Mouse (Mus musculus) ES-Bruce4 (cell line): Measurements from ENCODE around the gene Gm10203. TPM values are rescaled to one million over a fixed set of nuclear protein-coding genes. Genes with fewer than 3 reads are reported as not detected.
"Not testable (repeated sequence)": the region's sequence is repeated elsewhere in the genome, so short reads cannot be mapped to it uniquely, and the experiment has no call there.

ENCODE experiments used
- H3K27ac ChIP-seq: 2 replicates; pipeline ENCODE4 v1.5.1; 2012; ENCODE audit warnings: low read length, inconsistent platforms; ENCODE audit not compliant: insufficient read depth
- H3K27me3 ChIP-seq: 2 replicates; pipeline ENCODE4 v1.6.1; 2012; ENCODE audit warnings: mild to moderate bottlenecking, low read length, inconsistent platforms; ENCODE audit not compliant: control insufficient read depth, poor library complexity, insufficient read depth, severe bottlenecking
- H3K36me3 ChIP-seq: 2 replicates; pipeline ENCODE4 v1.6.1; 2012; ENCODE audit warnings: inconsistent platforms, mild to moderate bottlenecking, low read length, moderate library complexity; ENCODE audit not compliant: control insufficient read depth, poor library complexity, insufficient read depth, severe bottlenecking
- H3K4me1 ChIP-seq: one replicate; pipeline ENCODE4 v1.8.1; 2011; ENCODE audit warnings: low read length; ENCODE audit not compliant: control insufficient read depth, insufficient read depth
- H3K4me3 ChIP-seq: 2 replicates; pipeline ENCODE4 v1.5.1; 2011; ENCODE audit warnings: low read depth, mild to moderate bottlenecking, low read length
- H3K9ac ChIP-seq: 2 replicates; pipeline ENCODE4 v1.6.1; 2012; ENCODE audit warnings: low read depth, mild to moderate bottlenecking, inconsistent platforms; ENCODE audit not compliant: poor library complexity, severe bottlenecking
- H3K9me3 ChIP-seq: replicated peaks from 2 replicates; pipeline ENCODE4 v1.6.1; 2012; ENCODE audit warnings: mild to moderate bottlenecking, low read length, inconsistent platforms; ENCODE audit not compliant: control insufficient read depth, poor library complexity, insufficient read depth, severe bottlenecking
- CTCF ChIP-seq: IDR thresholded peaks from one replicate; pipeline ENCODE4 v1.8.1; 2011; ENCODE audit warnings: low read depth, low read length
- EP300 ChIP-seq: IDR thresholded peaks from 2 replicates; pipeline ENCODE4 v1.6.1; 2011; ENCODE audit warnings: low read depth, low read length; ENCODE audit not compliant: insufficient read depth
- POLR2A ChIP-seq: IDR thresholded peaks from one replicate; pipeline ENCODE4 v1.8.1; 2011; ENCODE audit warnings: low read length; ENCODE audit not compliant: insufficient read depth
- polyA plus RNA-seq: library from polyadenylated mRNA; stranded (reverse); fragments of >200 nt; gene quantifications from 2 replicates; pipeline ENCODE4 v1.2.4, GENCODE M21; 2011; ENCODE audit warnings: low read depth; ENCODE audit not compliant: missing spikeins, insufficient read depth, insufficient read length

Gene Gm10203
- not detected in 2 replicates for polyA plus RNA-seq

- H3K27me3 ChIP-seq, H3K4me1 ChIP-seq, H3K36me3 ChIP-seq, H3K9me3 ChIP-seq: not testable (repeated sequence)
- H3K9ac ChIP-seq: peak within 1 kb of the TSS; percentile 68
- H3K4me3 ChIP-seq: peak within 1 kb of the TSS; percentile 21; the same call in 1 of the 2 replicates
- H3K27ac ChIP-seq: peak within 1 kb of the TSS; percentile 96
Measured at GRCm38 (mm10) chr6:149129870-149130269, at the start of gene Gm10203. TSS of gene Gm10203 (plus strand) at chr6:149130170.

DNA sequence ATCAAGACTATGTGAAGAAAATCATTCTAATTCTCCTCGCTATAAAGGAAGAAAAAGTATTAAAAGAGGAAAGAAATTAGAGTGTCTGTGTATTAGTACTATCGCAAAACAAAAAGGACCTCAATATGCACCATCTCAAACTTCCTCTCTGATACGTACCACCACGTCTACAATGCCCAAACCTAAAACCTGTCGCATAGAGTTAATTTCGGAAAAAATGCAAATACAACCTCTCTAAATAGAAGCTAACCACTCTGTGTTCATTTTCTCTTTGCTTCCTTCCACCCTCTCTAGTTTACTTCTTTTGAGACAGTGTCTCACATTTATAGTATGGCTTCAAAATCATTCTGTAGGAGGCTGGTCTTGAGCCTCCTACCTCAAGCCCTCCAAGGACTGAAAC is 37.6 kb upstream of the Gm10203 start:
- H3K4me1 ChIP-seq: no peaks in the 10 kb centered on the region
- no peaks in the 10 kb centered on the region for H3K27me3 ChIP-seq
- H3K4me3 ChIP-seq: no peak overlapping the region
- H3K27ac ChIP-seq: no peak overlapping the region
- H3K9me3 ChIP-seq: no peaks in the 10 kb centered on the region
- H3K36me3 ChIP-seq: no peaks in the 10 kb centered on the region
- H3K9ac ChIP-seq: no peak overlapping the region
- TF ChIP-seq POLR2A: no peak
- no peak for TF ChIP-seq CTCF
- TF ChIP-seq EP300: no peak

DNA sequence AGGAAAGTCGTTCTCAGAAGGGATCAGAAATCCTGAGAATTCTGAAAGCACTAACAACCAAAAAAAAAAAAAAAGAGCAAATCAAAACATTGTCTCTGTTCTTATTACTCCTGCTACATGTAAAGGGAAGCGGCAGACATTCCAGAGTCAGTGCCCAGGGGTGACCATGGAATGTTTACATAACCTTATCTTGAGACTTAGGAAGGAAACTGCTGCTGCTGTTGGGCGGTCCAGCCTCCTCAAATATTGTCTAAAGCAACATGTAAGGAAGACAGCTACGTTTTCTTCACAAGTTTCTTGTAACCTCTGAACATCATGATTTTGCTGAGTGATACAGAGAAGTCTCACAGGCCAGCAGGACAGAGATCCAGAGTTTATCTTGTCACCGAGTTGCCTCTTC is 36.5 kb upstream of the Gm10203 start:
- Histone ChIP-seq H3K9ac (no peak overlapping the region), H3K4me1 (no peaks in the 10 kb centered on the region), H3K4me3 (no peak overlapping the region), H3K27ac (no peak overlapping the region), H3K27me3 (no peaks in the 10 kb centered on the region), H3K36me3 (no peaks in the 10 kb centered on the region), H3K9me3 (no peaks in the 10 kb centered on the region)
- TF ChIP-seq CTCF: no peak

- Histone ChIP-seq H3K4me3 (no peak overlapping the region), H3K27me3 (no peaks in the 10 kb centered on the region), H3K9me3 (no peaks in the 10 kb centered on the region), H3K4me1 (no peaks in the 10 kb centered on the region), H3K9ac (no peak overlapping the region), H3K27ac (no peak overlapping the region), H3K36me3 (no peaks in the 10 kb centered on the region)
- no peak for TF ChIP-seq EP300
- TF ChIP-seq POLR2A: no peak
- TF ChIP-seq CTCF: no peak
Measured at GRCm38 (mm10) chr6:149094555-149094954, 35.4 kb upstream of the Gm10203 start.

GRCm38 (mm10) chr6:149095389-149095788 is 34.6 kb upstream of the Gm10203 start:
- Histone ChIP-seq H3K36me3 (no peaks in the 10 kb centered on the region), H3K4me1 (no peaks in the 10 kb centered on the region), H3K27me3 (no peaks in the 10 kb centered on the region), H3K9ac (no peak overlapping the region), H3K4me3 (no peak overlapping the region), H3K27ac (no peak overlapping the region), H3K9me3 (no peaks in the 10 kb centered on the region)
- TF ChIP-seq POLR2A: no peak
- TF ChIP-seq CTCF: no peak
- TF ChIP-seq EP300: no peak

GRCm38 (mm10) chr6:149096233-149096632 is 33.7 kb upstream of the Gm10203 start:
- no peaks in the 10 kb centered on the region for H3K9me3 ChIP-seq
- H3K4me1 ChIP-seq: no peaks in the 10 kb centered on the region
- H3K27ac ChIP-seq: no peak overlapping the region
- no peak overlapping the region for H3K9ac ChIP-seq
- no peaks in the 10 kb centered on the region for H3K27me3 ChIP-seq
- no peak overlapping the region for H3K4me3 ChIP-seq
- TF ChIP-seq CTCF: no peak
- no peak for TF ChIP-seq POLR2A
- no peak for TF ChIP-seq EP300
- no peaks in the 10 kb centered on the region for H3K36me3 ChIP-seq

- Histone ChIP-seq H3K4me1 (no peaks in the 10 kb centered on the region), H3K27me3 (no peaks in the 10 kb centered on the region), H3K27ac (no peak overlapping the region), H3K9ac (no peak overlapping the region), H3K36me3 (no peaks in the 10 kb centered on the region), H3K4me3 (no peak overlapping the region), H3K9me3 (no peaks in the 10 kb centered on the region)
- no peak for TF ChIP-seq POLR2A
- no peak for TF ChIP-seq CTCF
- no peak for TF ChIP-seq EP300
Measured at GRCm38 (mm10) chr6:149097276-149097675, 32.7 kb upstream of the Gm10203 start.
